Mouse (Mus musculus): ENCODE data around the gene Ypel4. TPM values are rescaled to one million over a fixed set of nuclear protein-coding genes. Genes with fewer than 3 reads are reported as not detected.
A peak's percentile ranks its signal among the peaks of the same experiment; 100 is the strongest.

Gene Ypel4
- total RNA-seq, 2 experiments from 2014 or later = 101 to 102 TPM

DNA sequence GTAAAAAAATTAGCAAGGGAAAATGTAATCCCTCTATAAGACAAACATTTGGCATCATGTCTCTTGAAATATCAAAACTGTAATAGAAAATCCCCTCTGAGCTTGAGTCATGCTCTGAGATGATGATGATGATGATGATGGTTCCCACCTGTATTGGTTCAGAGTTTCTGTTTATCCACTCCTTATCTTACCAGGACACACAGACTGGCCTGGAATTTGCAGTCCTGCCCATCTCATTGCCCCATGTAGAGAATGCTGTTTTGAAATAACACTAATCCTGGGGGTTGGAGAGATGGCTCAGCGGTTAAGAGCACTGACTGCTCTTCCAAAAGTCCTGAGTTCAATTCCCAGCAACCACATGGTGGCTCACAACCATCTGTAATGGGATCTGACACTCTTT is 1.5 kb upstream of the Ypel4 start:
- TF ChIP-seq CTCF (IDR thresholded peaks at IDR 0.05) = no peak
- no peak overlapping the region for H3K4me3 ChIP-seq
- H3K27ac ChIP-seq = no peak overlapping the region
- DNase-seq (ENCODE audit: extremely low spot score in 1 of 2, low spot score in 2 of 2) = no peak
- intact Hi-C loops (cut with DNase I) = loop anchor here (5.0 kb wide), 1 partner anchor 150 kb away; no protein-coding TSS in a partner anchor

DNA sequence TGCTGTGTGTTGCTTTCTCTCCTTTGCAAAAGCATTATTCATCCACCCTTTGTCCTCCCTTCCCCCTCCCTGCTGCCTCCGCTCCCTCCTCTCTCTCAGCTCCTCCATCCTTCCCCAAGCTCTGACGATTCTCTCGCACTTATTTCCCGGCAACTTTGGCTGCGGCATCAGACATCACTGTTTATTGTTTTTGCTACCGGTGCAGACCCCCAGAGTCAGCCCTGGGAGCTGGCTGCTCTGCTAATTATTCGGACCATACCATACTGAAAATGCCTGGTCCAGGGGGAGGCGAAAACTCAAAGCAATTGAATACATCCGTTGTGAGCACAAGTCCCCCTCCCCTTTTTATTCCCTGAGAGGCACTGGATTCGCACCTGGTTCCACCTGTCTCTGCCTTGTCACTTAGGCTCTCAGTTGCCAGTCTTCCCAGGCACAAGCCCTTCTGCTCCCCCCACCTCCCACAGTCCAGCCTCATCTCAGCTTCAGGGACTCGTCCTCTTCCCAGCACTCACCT is 550 bp downstream of the Ypel4 start:
- DNase-seq (ENCODE audit: extremely low spot score in 1 of 2, low spot score in 2 of 2) = peak; percentile 35 to 55
- peak overlapping the region; percentile 97 for H3K27ac ChIP-seq
- peak overlapping the region; percentile 78 for H3K4me3 ChIP-seq
- TF ChIP-seq CTCF (IDR thresholded peaks at IDR 0.05) = no peak
- intact Hi-C loops (cut with DNase I) = loop anchor here (5.0 kb wide), 1 partner anchor 148 kb away; no protein-coding TSS in a partner anchor

DNA sequence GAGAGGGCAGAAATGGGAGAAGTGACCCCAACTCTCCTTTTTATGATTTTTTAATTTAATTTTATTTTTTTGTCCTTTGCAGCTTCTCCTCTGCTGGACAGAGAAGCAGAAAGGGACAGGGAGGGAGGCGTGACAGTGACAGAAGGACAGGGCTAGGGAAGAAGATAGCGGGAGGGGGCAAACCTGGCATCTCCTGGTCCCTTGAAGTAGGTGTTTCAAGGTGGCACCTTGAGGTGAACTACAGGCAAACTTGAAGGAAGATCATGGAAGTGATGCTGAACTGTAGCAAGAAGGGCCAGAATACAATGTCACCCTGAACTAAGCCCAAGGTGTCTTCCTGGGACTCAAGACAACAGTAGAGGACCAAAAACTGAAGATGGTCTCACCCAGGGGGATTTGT is 1.1 kb downstream of the Ypel4 start:
- H3K4me3 ChIP-seq = peak overlapping the region; percentile 78
- no peak for DNase-seq (ENCODE audit: extremely low spot score in 1 of 2, low spot score in 2 of 2)
- intact Hi-C loops (cut with DNase I) = loop anchor here (5.0 kb wide), 1 partner anchor 147 kb away; no protein-coding TSS in a partner anchor
- no peak for TF ChIP-seq CTCF (IDR thresholded peaks at IDR 0.05)
- peak overlapping the region; percentile 97 for H3K27ac ChIP-seq

DNA sequence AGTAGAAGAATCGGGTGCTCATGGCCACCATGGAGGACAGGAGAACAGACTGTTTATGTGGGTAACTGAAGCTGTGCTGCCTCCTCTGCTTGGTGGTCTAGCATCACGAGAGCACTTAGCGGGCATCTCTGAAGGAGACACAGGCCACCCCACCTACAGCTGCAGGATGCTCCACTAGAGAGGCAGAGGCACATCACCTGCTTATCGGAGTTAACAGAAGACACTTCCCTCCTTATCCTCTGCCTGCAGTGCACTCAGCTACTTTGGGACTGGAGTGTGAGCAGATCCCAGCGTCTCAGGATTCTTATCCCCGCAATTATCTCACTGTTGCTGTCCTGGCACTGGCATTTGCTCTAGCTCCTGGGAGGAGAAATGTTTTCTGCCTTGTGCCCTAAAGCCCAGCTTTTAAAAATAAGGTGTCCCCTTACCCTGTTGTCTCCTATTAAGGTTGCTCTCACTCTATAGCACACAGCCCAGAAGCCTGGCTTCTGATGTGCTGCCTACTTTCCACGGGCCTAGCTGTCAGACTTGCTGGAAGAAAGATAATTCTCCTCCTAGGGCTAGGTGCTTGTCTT is 1.6 kb downstream of the Ypel4 start:
- Histone ChIP-seq H3K27ac (peak overlapping the region; percentile 97; the same call in 1 of the 2 replicates), H3K4me3 (peak overlapping the region; percentile 78)
- intact Hi-C loops (cut with DNase I) = no loop called here
- no peak for TF ChIP-seq CTCF (IDR thresholded peaks at IDR 0.05)
- peak in 1 of 2 experiments; percentile 18 for DNase-seq (ENCODE audit: extremely low spot score in 1 of 2, low spot score in 2 of 2)

DNA sequence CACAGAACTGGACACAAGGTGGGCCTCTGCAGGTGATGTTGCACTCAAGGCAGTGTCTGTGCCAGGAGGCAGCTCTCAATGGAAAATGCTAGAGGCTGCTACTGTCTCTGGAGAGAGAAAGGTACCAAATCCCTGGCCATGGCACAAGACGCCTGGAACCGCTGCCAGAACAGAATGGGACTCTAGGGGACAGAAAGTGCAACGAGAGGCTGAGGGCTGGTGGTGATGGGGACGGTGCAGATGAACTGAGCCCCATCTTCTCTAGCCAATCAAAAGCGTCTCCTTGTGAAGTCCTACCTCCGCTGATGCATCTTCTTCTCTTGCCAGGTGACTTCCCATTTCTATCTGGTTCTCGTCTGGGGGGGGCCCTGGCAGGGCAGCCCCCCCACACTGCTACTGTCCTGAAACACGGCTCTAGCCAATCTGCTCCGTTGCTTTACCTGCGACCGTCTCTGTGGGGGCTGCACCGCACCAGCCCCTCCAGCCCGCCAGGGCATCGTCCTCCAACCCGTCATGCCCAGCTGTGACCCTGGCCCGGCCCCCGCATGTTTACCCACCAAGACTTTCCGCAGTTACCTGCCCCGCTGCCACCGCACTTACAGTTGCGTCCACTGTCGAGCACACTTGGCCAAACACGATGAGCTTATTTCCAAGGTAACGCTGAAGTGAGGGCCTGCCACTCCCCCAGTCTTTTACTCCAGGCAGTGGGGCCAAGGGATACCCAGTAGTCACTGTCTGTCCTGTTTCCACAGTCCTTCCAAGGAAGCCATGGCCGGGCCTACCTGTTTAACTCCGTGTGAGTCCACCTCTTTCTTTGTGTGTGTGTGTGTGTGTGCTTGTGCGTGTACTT is 2.7 kb downstream of the Ypel4 start:
- intact Hi-C loops (cut with DNase I) = no loop called here
- peak; percentile 14 to 19 for DNase-seq (ENCODE audit: extremely low spot score in 1 of 2, low spot score in 2 of 2)
- peak overlapping the region; percentile 78 for H3K4me3 ChIP-seq
- H3K27ac ChIP-seq = no peak overlapping the region
- TF ChIP-seq CTCF (IDR thresholded peaks at IDR 0.05) = no peak

DNA sequence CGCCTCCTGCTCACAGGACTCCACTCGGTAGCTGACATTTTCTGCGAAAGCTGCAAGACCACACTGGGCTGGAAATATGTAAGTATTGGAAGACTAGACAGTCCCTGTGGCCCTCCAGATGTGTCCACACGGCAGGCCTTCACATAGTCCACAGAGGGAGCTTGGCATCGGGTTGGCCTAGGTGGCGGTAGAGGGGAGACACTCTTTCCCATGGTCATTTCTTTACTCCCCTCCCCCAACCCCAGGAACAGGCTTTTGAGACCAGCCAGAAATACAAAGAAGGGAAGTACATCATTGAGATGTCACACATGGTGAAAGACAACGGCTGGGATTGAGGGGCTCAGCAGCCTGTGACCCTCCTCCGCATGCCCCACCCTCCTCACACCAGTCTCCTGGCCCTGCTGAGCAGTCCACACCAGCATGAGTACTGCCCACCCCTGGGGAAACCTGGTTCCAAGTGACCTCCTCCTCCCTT is 3.6 kb downstream of the Ypel4 start:
- TF ChIP-seq CTCF (IDR thresholded peaks at IDR 0.05) = no peak
- Histone ChIP-seq H3K27ac (no peak overlapping the region), H3K4me3 (no peak overlapping the region)
- intact Hi-C loops (cut with DNase I) = no loop called here
- DNase-seq (ENCODE audit: extremely low spot score in 1 of 2, low spot score in 2 of 2) = no peak

DNA sequence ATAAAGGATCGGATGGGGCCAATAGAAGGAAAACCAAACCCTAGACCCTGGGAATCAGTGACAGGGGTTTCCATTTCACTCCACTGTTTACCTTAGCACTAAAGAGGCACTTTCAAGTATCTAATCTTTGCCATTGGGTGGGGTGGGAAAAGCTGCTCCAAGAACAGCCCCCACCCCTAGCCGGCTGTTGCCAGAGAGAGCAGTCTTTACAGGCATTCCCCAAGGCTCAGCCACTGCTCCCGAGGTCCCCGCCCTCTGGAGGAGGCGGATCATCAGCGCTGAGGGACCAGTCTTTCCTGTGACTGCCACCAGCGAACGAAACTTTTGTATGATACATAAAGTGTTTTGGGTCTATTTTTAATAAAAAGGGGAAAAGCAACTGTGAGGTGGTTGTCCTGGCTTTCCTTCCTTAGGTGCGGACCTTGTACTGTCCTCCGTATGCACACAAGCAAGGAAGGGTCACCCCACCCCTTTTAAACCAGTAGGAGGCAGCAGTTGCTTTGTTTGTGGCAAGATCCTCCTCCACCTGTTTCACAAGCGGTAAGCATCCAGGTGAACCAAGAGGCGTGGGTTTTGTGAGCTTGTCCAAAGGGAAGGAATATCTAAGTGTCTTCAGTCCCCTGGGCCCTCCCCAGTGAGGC is 4.5 kb downstream of the Ypel4 start:
- Histone ChIP-seq H3K4me3 (no peak overlapping the region), H3K27ac (no peak overlapping the region)
- peak; percentile 27 for TF ChIP-seq CTCF (IDR thresholded peaks at IDR 0.05)
- DNase-seq (ENCODE audit: extremely low spot score in 1 of 2, low spot score in 2 of 2) = no peak
- intact Hi-C loops (cut with DNase I) = no loop called here

DNA sequence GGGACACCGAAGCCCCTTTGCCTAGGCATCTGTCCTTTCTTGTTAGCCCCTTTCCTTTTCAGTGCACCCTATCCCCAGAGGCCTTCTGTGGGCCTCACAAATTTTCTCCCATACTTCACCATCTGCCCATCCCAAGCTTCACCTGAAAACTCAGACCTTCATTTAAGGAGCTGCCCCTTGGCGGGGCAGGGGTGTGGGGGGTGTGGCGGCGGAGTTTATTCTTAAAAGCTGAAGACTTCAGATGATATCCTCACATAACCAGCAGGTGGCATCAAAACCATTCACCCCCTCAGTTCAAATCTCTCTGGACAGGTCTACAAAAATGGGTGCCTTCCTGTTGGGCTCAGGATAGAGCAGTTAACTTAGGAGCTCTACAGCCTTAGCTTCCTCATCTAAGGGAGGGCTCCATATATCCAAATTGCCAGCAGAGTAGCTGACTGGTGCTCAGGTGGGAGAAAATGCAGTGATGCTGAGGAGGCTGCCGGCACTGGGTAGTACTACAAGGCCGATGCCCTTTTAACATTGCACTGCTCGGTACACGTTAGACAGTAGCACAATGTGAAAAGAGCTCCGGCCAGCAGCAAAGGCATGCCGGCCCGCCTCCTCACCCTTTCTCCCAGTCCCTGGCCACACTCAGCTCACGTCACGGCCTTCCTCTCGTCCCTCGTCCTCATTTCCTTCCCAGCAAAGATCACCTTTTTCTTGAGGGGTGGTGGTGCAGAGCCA is 6.9 kb downstream of the Ypel4 start:
- intact Hi-C loops (cut with DNase I) = loop anchor here (5.0 kb wide), 1 partner anchor 57 kb away; the partner anchor contains the start of gene Ube2l6
- TF ChIP-seq CTCF (IDR thresholded peaks at IDR 0.05) = peak; percentile 38
- Histone ChIP-seq H3K4me3 (no peak overlapping the region), H3K27ac (no peak overlapping the region)
- DNase-seq (ENCODE audit: extremely low spot score in 1 of 2, low spot score in 2 of 2) = peak in 1 of 2 experiments; percentile 16

DNA sequence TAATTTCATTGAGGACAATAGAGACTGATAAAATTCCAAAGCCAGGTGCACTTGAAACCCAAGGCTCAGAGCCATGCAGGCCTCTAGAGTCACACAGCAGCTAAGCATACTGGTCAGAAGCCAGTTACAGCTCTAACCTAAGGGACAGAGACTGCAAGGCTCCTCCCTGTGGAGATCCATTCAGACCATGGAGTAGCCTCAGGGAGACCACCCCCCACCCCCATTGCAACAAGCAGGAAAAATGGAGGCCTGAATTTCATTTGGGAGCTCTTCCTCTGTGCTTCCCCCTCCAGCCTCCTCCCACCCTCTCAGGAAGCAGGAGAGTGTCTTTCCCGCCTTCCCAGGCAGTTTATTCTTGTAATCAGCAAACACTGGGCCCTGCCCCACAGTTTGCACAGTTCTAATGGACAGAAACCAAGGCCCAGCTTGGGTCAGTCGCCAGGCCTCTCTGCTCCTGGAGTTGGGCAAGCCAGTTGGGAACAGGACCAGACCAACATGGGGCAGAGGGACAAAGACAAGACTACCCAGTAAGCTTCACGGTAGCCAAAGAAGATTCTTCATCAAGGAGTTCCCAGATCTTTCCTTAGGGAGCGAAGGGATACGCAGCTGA is 8.1 kb downstream of the Ypel4 start:
- no peak for TF ChIP-seq CTCF (IDR thresholded peaks at IDR 0.05)
- H3K27ac ChIP-seq = no peak overlapping the region
- DNase-seq (ENCODE audit: extremely low spot score in 1 of 2, low spot score in 2 of 2) = no peak
- intact Hi-C loops (cut with DNase I) = loop anchor here (5.0 kb wide), 1 partner anchor 55 kb away; the partner anchor contains the start of gene Ube2l6
- no peak overlapping the region; the same call in 1 of the 2 replicates for H3K4me3 ChIP-seq

DNA sequence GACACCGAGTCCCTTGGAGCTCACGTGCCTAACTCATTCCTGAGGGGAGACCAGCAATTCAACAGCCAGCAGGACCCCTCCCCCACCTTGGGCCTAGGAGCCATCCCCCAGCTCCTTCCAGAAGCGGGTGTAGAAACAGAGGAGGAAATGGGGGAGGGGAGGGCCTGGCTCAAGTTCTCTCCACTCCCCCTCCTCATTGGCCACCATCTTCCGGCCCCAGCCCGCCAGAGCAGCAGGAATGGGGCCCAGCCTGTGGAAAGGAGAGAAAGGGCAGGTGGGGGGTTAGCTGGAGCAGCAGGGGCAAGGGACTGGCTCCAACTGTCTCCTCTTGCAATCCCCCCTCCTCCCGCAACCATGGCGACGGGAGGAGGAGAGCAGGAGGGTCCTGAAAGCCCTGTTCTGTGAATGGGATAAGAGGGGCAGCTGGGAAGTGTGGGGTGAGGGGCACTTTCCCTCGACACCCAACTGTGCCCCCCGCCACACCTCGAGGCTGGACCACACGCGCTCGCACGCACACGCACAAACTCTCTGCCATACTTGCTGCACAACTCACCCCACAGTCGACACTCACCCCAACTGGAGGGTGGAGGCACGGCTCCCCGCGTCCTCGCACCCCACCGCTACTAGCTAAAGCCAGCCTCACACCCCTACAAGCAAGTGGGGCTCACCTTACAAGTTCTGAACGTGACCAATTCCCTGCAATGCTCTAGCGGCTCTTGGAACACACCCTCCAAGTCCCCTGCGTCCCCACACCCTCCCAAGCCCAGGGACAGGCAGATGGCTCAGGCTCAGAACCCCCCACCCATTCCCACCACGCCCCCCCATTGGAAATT is 8.8 kb downstream of the Ypel4 start:
- H3K27ac ChIP-seq = no peak overlapping the region; the same call in 1 of the 2 replicates
- no peak for TF ChIP-seq CTCF (IDR thresholded peaks at IDR 0.05)
- intact Hi-C loops (cut with DNase I) = loop anchor here (5.0 kb wide), 1 partner anchor 55 kb away; the partner anchor contains the start of gene Ube2l6
- peak overlapping the region; percentile 64 for H3K4me3 ChIP-seq
- no peak for DNase-seq (ENCODE audit: extremely low spot score in 1 of 2, low spot score in 2 of 2)

Measured in left cerebral cortex, adult 2 months (tissue).